Mouse (Mus musculus) liver, embryonic 14.5 days (tissue): ENCODE data around the gene Tuba8.

Experiments used
- CTCF ChIP-seq: IDR thresholded peaks from 2 replicates; pipeline ENCODE4 v1.5.1; 2016; ENCODE audit warnings: antibody characterized with exemption, low read depth, control low read depth
- EP300 ChIP-seq: IDR thresholded peaks from 2 replicates; pipeline ENCODE4 v1.6.1; 2016; ENCODE audit warnings: antibody characterized with exemption, low read depth

DNA sequence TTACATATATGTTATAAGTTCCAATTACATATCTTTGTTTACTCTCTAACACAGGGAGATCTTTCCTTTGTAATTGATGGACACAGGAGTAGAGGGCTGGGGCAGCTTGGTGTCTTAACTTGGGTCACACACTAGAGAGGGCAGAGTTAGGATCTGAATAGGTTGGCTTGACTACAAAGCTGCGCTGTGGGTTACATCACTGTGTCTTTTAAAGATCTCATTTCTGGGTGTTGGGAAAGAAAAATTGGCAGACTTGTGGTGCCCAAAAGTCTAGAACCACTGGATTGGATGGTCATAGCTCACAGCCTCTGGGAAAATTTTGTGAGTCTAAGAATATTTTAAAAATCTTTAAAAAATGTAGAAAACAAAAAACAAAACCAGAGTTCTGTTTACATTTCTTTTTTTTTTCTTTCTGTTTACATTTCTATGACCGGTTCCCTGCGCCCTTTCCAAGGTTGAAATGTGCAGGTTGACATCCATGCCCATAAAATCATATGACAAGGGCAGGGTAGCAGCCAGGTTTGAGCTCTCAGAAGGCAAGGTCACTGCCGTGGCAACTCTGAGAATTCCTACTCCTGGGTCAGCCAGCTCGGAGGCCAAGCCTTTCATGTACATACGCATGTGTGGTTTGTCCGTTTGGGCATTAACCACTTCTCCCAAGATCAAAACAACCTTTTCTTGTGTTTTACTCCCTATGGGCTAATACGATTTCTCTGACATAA, 11.5 kb downstream of the Tuba8 start:
- TF ChIP-seq CTCF (no peak), EP300 (no peak)
